Mouse (Mus musculus) MEL (cell line): Measurements from ENCODE around the gene 4933416C03Rik. TPM values are rescaled to one million over a fixed set of nuclear protein-coding genes. Genes with fewer than 3 reads are reported as not detected.

Experiments used
- DNase-seq: peaks from one replicate; pipeline ENCODE4 v3.0.0; 2011; ENCODE audit warnings: low read depth, low spot score
- H3K27ac ChIP-seq: 2 replicates; pipeline ENCODE4 v1.5.1; 2012; ENCODE audit warnings: low read depth, mild to moderate bottlenecking, control low read depth, low read length, moderate library complexity; ENCODE audit not compliant: control insufficient read depth
- H3K27me3 ChIP-seq, 2 experiments: fragments of 150-350 bp in 1 of 2; sonication (generic) in 1 of 2; 2 replicates each; pipeline ENCODE4 v1.6.1; 2012; ENCODE audit warnings: low read length in 2 of 2, mild to moderate bottlenecking in 2 of 2, improper control_type of control experiment in 1 of 2, moderate library complexity in 1 of 2; ENCODE audit not compliant: insufficient read depth in 2 of 2, control insufficient read depth in 1 of 2
- H3K36me3 ChIP-seq, 2 experiments: 2 replicates each; pipeline ENCODE4 v1.6.1; 2012 to 2014; ENCODE audit warnings: low read length in 2 of 2, improper control_type of control experiment in 1 of 2, inconsistent platforms in 1 of 2, mild to moderate bottlenecking in 1 of 2; ENCODE audit not compliant: insufficient read depth in 2 of 2, control insufficient read depth in 1 of 2
- H3K4me1 ChIP-seq, 2 experiments: fragments of 150-350 bp in 1 of 2; sonication (generic) in 1 of 2; 2 replicates each; pipeline ENCODE4 v1.6.1; 2012; ENCODE audit warnings: low read length in 2 of 2, improper control_type of control experiment in 1 of 2, mild to moderate bottlenecking in 1 of 2; ENCODE audit not compliant: insufficient read depth in 2 of 2, control insufficient read depth in 1 of 2
- H3K4me3 ChIP-seq, 2 experiments: fragments of 150-350 bp in 1 of 2; sonication (generic) in 1 of 2; 2 replicates each; pipeline ENCODE4 v1.5.1; 2012; ENCODE audit warnings: low read depth in 2 of 2, low read length in 2 of 2, mild to moderate bottlenecking in 2 of 2, moderate library complexity in 2 of 2, control low read depth in 1 of 2, improper control_type of control experiment in 1 of 2; ENCODE audit not compliant: control insufficient read depth in 1 of 2, insufficient read depth in 1 of 2
- H3K79me2 ChIP-seq: 2 replicates; pipeline ENCODE4 v1.6.1; 2012; ENCODE audit warnings: mild to moderate bottlenecking, low read length, moderate library complexity; ENCODE audit not compliant: control insufficient read depth, poor library complexity, insufficient read depth
- H3K9ac ChIP-seq: 2 replicates; pipeline ENCODE4 v1.6.1; 2012; ENCODE audit warnings: low read depth, mild to moderate bottlenecking, control low read depth, low read length, moderate library complexity; ENCODE audit not compliant: control insufficient read depth, poor library complexity, severe bottlenecking
- H3K9me3 ChIP-seq: fragments of 150-350 bp; sonication (generic); replicated peaks from 2 replicates; pipeline ENCODE4 v1.6.1; 2012; ENCODE audit warnings: mild to moderate bottlenecking, low read length, improper control_type of control experiment, moderate library complexity; ENCODE audit not compliant: insufficient read depth
- BHLHE40 ChIP-seq: IDR thresholded peaks from 2 replicates; pipeline ENCODE4 v1.6.1; 2012; ENCODE audit warnings: low read depth, mild to moderate bottlenecking, inconsistent platforms, low read length, improper control_type of control experiment, borderline replicate concordance
- CTCF ChIP-seq, 3 experiments: IDR thresholded peaks in 2 of 3; conservative IDR thresholded peaks in 1 of 3; 2 replicates each; pipeline ENCODE4 v1.5.1; 2011 to 2012; ENCODE audit warnings: low read length in 3 of 3, low read depth in 2 of 3, mild to moderate bottlenecking in 2 of 3, improper control_type of control experiment in 1 of 3, inconsistent platforms in 1 of 3, mixed read lengths in 1 of 3, moderate library complexity in 1 of 3; ENCODE audit not compliant: control insufficient read depth in 1 of 3, insufficient read depth in 1 of 3, poor library complexity in 1 of 3, severe bottlenecking in 1 of 3
- ELF1 ChIP-seq: IDR thresholded peaks from 2 replicates; pipeline ENCODE4 v1.6.1; 2014; ENCODE audit warnings: low read depth, mild to moderate bottlenecking, inconsistent platforms, low read length, improper control_type of control experiment, moderate library complexity
- EP300 ChIP-seq, 2 experiments: IDR thresholded peaks; 2 replicates each; pipeline ENCODE4 v1.6.1; 2011; ENCODE audit warnings: improper control_type of control experiment in 2 of 2, low read length in 2 of 2, low read depth in 1 of 2, mild to moderate bottlenecking in 1 of 2
- ETS1 ChIP-seq: IDR thresholded peaks from 2 replicates; pipeline ENCODE4 v1.6.1; 2012; ENCODE audit warnings: low read depth, mild to moderate bottlenecking, inconsistent platforms, low read length, improper control_type of control experiment, moderate library complexity
- GATA1 ChIP-seq: IDR thresholded peaks from 2 replicates; pipeline ENCODE4 v1.6.1; 2011; ENCODE audit warnings: low read depth, low read length, improper control_type of control experiment
- MAFK ChIP-seq: IDR thresholded peaks from 2 replicates; pipeline ENCODE4 v1.6.1; 2011; ENCODE audit warnings: low read depth, mild to moderate bottlenecking, low read length, improper control_type of control experiment, borderline replicate concordance
- MAX ChIP-seq: IDR thresholded peaks from 2 replicates; pipeline ENCODE4 v1.6.1; 2011; ENCODE audit warnings: low read length, improper control_type of control experiment
- NELFE ChIP-seq: IDR thresholded peaks from 2 replicates; pipeline ENCODE4 v1.6.1; 2011; ENCODE audit warnings: low read depth, low read length, improper control_type of control experiment
- RAD21 ChIP-seq: IDR thresholded peaks from 2 replicates; pipeline ENCODE4 v1.6.1; 2011; ENCODE audit warnings: mild to moderate bottlenecking, low read depth, low read length, improper control_type of control experiment
- SIN3A ChIP-seq: IDR thresholded peaks from 2 replicates; pipeline ENCODE4 v1.6.1; 2012; ENCODE audit warnings: low read length, improper control_type of control experiment, inconsistent platforms
- TAL1 ChIP-seq: IDR thresholded peaks from 2 replicates; pipeline ENCODE4 v1.6.1; 2012; ENCODE audit warnings: mild to moderate bottlenecking, inconsistent platforms, low read length, moderate library complexity, mixed read lengths
- TBP ChIP-seq: IDR thresholded peaks from 2 replicates; pipeline ENCODE4 v1.8.0; 2011; ENCODE audit warnings: low read depth, low read length, improper control_type of control experiment
- USF2 ChIP-seq, 2 experiments: IDR thresholded peaks; 2 replicates each; pipeline ENCODE4 v1.6.1; 2011 to 2012; ENCODE audit warnings: improper control_type of control experiment in 2 of 2, low read length in 2 of 2, borderline replicate concordance in 1 of 2, inconsistent platforms in 1 of 2, low read depth in 1 of 2, mild to moderate bottlenecking in 1 of 2; ENCODE audit not compliant: insufficient read depth in 1 of 2
- ZMIZ1 ChIP-seq: IDR thresholded peaks from 2 replicates; pipeline ENCODE4 v1.6.1; 2012; ENCODE audit warnings: low read depth, mild to moderate bottlenecking, inconsistent platforms, low read length, improper control_type of control experiment, moderate library complexity
- ZNF384 ChIP-seq: IDR thresholded peaks from 2 replicates; pipeline ENCODE4 v1.6.1; 2012; ENCODE audit warnings: low read depth, mild to moderate bottlenecking, inconsistent platforms, low read length, improper control_type of control experiment
- polyA plus RNA-seq, 2 experiments: library from polyadenylated mRNA; stranded (reverse) in 1 of 2; unstranded in 1 of 2; fragments of >175 nt in 1 of 2; fragments of >200 nt in 1 of 2; gene quantifications; 2 replicates each; pipeline versions ENCODE4 v1.2.1 to v1.2.4; 2012; ENCODE audit warnings: low replicate concordance in 2 of 2, low read depth in 1 of 2; ENCODE audit not compliant: insufficient read length in 2 of 2, insufficient read depth in 1 of 2, missing spikeins in 1 of 2
- total RNA-seq: library from RNA; depleted of rRNA; stranded (reverse); fragments of 300-350 nt; gene quantifications from 2 replicates; pipeline ENCODE4 v1.2.3, GENCODE M21; 2012; rRNA removed

The 4933416C03Rik gene
- total RNA-seq (not detected in 2 replicates), polyA plus RNA-seq (not detected)

GRCm38 (mm10) chr10:116113867-116114474 lies at the start of gene 4933416C03Rik:
Gene 4933416C03Rik (minus strand): TSS chr10:116113917.
- no peaks in the 10 kb centered on the region for H3K4me1 ChIP-seq
- H3K79me2 ChIP-seq, result no peaks in the 10 kb centered on the region
- H3K4me3 ChIP-seq, result no peak within 1 kb of the TSS
- H3K9ac ChIP-seq, result no peak within 1 kb of the TSS
- no peak for DNase-seq
- no peaks in the 10 kb centered on the region for H3K27me3 ChIP-seq
- H3K9me3 ChIP-seq, result no peaks in the 10 kb centered on the region
- TF ChIP-seq BHLHE40, result no peak
- no peak for TF ChIP-seq CTCF (IDR thresholded peaks at IDR 0.05 in 2 of 3, conservative IDR thresholded peaks at IDR 0.05 in 1 of 3; ENCODE audit: control insufficient read depth in 1 of 3, insufficient read depth in 1 of 3, low read depth in 2 of 3, low read length in 3 of 3, poor library complexity in 1 of 3, severe bottlenecking in 1 of 3)
- no peak for TF ChIP-seq GATA1
- no peak within 1 kb of the TSS for H3K27ac ChIP-seq
- no peaks in the 10 kb centered on the region for H3K36me3 ChIP-seq

DNA sequence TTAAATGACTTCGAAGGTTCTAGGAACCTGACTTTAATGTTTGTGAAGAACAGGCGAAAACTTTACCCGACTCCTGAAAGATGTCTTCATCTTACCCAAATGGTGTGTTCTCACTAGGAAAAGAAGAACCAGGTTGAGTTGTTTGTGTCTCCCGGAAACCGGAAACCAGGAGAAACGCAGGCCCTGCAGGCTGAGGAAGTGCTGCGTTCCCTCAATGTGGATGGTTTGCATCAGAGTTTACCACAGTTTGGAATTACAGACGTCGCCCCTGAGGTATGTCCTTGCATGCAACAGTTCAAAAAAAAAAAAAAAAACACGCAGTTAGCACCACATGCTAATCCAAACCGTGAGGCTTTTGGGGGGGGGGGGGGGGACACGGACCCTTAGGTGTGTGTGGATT lies 48.6 kb upstream of the 4933416C03Rik start:
- Histone ChIP-seq H3K36me3 (no peaks in the 10 kb centered on the region), H3K27ac (no peak overlapping the region), H3K27me3 (no peaks in the 10 kb centered on the region), H3K79me2 (no peaks in the 10 kb centered on the region), H3K9ac (no peak overlapping the region), H3K9me3 (no peaks in the 10 kb centered on the region), H3K4me1 (no peaks in the 10 kb centered on the region), H3K4me3 (no peak overlapping the region)
- TF ChIP-seq SIN3A, result no peak
- TF ChIP-seq ETS1, result no peak
- TF ChIP-seq GATA1, result no peak
- no peak for TF ChIP-seq MAX
- TF ChIP-seq TAL1, result no peak
- TF ChIP-seq RAD21, result no peak
- TF ChIP-seq USF2 (IDR thresholded peaks at IDR 0.05; ENCODE audit: borderline replicate concordance in 1 of 2, insufficient read depth in 1 of 2, low read depth in 1 of 2, low read length in 2 of 2), result no peak
- no peak for TF ChIP-seq ZNF384
- no peak for TF ChIP-seq EP300 (IDR thresholded peaks at IDR 0.05; ENCODE audit: low read depth in 1 of 2, low read length in 2 of 2)
- TF ChIP-seq NELFE, result no peak
- TF ChIP-seq MAFK, result no peak
- no peak for TF ChIP-seq TBP
- no peak for TF ChIP-seq ELF1
- no peak for TF ChIP-seq ZMIZ1
- DNase-seq, result no peak
